Mouse (Mus musculus): ENCODE data around the gene Cracr2b.
"Not testable (repeated sequence)": the region's sequence is repeated elsewhere in the genome, so short reads cannot be mapped to it uniquely, and the experiment has no call there.

Cracr2b gene

DNA sequence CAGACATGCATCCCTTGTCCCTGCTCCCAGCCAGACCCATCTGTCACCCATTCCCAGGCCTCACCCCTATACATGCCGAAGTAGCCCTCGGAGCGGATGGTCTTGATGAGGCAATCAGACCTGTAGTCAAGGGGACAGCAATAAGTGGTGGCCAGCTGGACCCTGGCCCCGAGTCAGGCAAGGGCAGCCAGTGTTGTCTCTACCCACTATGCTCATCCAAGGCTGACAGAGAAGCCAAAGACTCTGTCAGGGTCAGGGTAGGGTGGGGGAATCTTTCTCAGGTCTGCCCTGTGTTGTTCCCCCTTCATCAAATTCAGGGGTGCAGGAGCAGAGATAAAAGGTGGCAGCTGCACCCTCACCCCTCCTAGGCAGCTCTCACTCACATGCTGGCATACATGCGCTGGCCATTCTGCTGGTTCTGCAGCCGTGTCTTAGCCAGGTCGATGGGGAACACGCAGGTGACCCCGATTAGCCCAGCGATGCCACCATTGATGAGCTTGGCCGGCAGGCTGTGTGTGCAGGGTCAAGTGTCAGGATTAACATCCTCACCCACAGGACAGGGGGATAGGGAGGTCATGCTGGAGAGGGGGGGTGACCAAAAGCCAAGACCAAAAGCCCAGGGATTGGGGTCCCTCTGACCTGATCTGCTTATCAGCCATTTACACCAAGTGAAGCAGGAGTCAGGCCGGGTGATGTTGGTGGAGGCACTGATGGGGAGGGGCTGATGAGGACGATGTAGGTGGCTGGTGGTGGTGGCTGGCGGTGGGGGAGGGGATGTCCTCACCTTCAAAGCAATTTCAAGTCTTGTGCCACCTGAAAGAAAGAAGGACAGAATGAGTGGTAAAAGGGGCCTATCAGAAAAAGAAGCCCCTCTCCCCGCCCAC is 27.1 kb upstream of the Cracr2b start:
- DNase-seq, result peak; percentile 66

DNA sequence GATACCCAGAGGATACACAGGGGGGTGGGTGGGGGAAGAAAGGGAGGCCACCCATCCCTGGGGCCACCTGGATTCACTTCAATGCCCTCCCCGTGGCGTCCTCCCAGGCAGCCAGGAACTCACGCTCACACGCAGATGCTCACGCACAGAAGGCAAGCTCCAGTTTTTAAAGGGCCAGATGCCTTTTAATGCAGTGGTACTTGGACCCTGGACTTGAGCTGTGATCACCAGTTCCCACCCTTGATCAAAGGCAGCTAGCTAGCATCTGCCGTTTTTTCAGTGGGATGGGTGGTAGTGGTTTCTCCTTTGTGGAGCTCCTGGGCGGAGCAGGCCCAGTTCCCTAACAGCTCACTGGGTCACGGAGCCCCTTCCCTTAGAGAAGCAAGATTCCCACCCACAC is 26.4 kb upstream of the Cracr2b start:
- DNase-seq, result peak; percentile 80

DNA sequence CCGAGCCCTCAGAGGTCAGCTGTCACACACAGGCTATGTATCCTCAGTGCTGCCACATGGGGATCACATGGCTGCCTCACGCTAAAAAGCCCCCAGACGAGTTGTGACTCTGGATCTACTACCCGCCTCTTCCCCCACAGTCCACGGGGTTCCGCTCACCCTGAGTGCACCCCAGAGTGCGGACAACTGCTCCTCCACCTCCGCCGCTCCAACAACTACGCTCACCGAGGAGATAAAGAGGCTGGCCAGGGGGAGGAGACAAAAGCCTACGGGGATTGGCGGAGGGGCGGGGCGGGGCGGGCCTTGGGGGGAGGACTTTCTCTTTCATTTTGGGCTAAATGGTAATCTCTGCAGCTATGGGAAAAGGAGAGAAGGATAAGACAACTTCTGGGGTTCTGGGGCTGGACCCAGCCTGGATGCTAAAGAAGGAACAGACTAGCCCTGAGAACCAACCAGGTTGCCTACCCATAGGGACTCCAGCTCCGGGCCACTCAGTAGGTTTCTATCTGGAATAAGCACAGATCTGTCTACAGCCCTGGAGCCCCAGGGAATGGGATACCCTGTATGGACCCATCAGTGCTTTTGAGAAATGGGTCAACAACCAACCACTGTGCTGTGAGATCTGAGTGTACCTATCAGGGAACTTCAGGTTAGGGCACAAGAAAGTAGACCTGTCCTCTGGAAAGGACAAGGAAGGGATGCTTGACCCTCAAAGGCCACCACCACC is 25.6 kb upstream of the Cracr2b start:
- peak; percentile 73 for DNase-seq

DNA sequence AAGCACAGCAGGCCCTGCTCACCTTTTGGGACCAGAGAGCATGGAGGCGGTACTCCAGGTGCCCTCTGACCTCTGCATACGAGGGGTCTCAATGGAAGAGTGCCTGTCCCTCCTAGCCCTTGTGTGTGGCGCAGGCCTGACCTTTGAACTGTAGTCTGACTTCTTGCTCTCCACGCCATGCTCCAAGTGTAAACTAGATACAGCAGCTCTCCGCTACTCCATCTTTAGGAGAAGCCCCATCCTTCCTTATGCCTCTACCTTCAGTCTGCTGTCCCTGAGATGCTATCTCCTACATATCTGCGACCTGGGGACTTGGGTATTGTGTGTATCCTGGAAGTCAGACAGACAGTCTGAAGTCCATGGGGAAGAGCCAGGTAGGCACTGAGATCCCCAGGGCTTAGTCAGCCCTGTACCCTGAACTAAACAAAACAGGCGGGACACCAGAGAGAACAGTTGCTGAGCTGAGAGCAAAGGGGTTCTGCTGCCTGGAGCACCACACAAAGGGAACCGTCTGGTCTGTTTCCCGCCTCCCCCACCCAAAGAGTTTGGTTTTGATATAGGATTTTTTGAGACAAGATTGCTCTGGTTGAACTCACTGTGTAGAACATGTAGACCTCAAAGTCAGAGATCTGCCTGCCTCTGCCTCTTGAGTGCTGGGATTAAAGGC is 24.9 kb upstream of the Cracr2b start:
- peak; percentile 50 for DNase-seq

DNA sequence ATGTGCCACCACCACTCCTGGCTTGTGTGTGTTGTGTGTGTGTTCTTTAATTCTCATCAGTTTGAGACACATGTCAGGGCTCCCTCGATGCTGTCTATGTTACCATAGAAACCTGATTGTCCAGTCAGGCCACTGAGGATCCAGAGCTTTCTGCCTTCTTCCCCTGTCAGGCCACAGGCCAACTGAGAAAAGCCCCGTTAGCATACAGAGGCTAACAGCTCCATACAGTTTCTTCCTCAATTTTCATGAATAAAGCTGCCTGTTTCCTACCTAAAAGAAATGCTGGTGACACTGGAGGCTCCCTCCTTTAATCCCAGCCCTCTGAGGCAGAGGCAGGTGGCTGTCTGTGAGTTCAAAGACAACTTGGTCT is 24.4 kb upstream of the Cracr2b start:
- DNase-seq, result no peak

DNA sequence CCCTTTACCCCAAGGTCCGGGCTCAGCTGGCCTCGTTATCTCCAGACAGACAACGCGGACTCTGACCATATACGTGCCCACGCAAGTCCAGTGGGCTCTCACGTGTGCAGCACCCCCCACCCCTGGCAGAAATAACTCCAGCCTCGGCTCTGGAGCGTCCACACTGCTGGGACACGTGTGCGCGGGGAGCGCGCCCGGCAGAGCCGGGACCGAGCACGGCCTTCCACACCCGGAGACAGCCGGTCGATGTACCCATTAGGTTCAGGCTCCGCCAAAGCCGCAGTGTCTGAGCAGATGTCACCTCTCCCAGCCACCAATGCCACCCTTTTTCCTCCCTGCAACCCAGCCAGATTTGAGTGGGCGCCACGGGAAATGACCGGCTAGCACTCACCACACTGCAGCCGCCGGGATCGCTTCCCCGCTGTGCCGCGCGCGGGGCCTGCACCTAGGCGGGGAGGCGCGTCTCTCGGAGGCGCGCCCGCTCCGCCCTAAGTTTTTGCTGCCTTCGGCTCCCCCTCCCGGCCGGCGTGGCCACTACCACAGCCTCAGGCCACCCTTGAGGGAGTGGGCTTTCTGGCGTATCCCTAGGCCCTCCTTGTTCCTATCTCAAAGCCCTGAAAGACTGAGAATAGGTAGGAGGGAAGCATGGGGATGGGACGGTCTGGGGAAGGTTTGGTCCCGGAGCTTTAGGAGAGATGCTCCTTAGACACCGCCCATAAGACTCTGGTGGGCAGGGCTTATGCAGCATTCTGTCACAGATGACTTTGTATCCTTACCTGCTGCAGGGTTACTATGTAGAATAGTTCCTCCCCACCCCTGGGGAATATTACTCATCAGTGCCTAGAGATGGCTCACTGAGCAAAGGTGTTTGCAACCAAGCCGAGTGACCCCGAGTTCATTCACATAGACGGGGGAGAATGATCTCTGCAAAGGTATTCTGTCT is 23.4 kb upstream of the Cracr2b start, which contains the start of gene Slc25a22:
Gene Slc25a22, minus strand, starts transcription at position 715 of the 943 bp plus-strand sequence.
- peak; percentile 83 for DNase-seq

DNA sequence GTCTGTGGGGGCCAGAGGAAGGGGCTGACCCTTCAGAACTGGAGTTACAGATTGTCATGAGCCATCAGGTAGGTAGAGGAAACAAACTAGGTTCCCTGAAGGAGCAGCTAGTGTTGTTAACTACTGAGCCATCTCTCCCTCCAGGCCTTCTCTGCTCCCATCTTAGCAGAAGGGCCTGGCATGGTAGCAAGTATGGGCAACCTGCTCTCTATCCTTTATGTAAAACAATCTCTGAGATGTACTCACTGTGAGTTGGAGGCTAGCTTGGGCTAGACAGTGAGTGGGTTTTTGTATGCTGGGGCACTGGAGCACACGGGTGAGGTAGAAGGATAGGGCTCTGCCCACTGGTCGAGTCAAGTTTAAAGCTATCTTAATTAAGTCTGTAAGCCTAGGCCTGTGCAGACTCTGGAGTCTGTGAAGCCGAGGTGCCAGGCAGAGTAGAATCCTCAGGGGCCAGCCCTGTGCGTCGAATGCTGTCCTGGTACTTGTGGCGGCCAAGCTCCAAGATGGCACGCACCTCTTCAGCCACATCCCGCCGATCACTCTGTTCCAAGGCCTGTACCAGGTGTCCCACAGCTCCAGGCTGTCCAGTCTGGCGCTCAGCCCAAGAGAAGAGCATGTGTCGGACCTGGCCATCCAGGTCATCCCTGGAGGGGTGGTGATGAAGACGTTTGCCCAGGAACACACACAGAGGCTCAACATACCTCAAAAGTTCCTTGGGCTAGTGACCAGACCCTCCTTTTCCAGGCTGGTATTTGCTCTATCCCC is 22.5 kb upstream of the Cracr2b start:
- DNase-seq, result peak; percentile 86

DNA sequence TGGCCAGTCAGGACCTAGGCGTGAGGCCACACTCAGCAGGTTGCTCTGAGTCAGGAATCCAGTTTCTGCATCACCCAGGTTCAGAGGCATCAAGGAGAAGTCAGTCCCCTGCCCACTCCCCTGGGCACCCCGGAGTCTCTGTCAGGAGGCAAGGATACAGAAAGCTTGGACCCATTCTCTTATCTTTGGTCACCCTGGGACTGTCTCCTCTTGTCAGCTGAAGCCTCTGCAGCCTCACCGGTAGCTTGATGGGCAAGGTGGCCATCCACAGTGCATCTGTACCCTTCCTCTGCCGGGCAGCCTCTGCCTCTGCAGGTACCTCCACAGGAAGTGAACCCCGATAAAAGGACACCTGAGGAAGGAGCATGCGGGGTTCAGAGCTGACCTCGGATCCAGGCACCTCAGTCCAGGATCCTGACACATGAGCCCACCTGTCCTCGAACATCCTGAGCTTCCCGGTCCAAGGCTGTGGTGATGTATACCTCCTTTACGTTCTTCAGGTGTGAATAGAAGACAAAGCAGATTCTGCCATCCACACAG is 21.7 kb upstream of the Cracr2b start:
- peak; percentile 44 for DNase-seq

DNA sequence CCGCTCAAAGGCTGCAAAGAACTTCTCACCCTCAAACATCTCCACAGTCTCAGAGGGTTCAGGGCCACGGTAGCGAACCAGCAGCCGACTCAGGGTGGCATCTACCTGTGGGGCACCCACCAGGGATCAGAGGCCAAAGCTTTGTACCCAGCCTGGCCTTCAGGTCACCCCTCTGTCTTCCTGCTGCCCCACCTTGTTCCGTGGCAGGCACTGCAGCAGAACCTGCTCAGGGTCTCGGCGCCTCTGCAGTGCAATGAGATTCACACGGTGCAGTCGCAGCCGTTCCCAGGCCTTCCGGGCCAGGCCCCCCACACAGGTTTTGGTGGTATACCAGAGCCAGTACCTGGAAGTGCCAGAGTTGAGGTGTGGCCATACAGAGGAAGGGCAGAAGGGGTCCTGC is 21.1 kb upstream of the Cracr2b start:
- peak; percentile 41 for DNase-seq

DNA sequence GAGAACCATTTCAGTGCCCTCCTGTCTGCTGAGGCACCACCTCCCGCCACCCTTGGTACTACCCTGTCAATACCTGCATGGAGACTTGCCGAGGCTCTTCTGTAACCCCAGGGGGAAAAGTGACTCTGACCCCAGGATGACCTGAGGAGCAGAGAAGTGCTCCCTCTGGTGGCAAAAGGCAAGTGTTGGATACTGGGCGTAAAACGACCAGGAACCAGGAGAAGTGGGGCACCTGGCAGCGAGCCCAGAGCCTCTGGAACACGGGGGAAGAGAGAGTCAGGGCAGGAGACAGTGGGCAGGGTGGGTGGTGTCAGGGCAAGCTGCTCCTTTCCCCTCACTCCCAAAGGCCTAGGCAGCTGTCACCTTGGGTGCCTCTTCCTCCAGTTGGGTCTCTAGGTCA is 20.3 kb upstream of the Cracr2b start:
- peak; percentile 67 for DNase-seq

DNA sequence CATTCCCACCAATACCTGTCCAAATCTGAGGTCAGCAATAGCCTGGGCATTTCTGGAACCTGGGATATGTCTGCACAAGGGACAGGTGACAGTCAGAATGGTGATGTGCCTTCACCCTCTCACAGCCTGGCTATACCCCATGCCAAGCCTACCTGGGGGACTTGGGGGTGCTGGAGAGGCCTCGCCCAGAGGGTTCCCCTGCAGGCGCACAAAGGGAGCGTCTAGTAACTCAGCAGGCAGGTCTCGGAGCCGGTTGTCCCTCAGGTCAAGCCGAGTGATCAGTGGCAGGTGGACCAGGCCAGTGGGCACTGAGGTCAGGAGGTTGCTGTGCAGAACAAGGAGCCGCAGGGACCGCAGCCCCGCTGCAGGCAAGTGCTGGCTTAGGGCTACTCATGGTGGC is 19.4 kb upstream of the Cracr2b start:
- DNase-seq, result peak; percentile 39

DNA sequence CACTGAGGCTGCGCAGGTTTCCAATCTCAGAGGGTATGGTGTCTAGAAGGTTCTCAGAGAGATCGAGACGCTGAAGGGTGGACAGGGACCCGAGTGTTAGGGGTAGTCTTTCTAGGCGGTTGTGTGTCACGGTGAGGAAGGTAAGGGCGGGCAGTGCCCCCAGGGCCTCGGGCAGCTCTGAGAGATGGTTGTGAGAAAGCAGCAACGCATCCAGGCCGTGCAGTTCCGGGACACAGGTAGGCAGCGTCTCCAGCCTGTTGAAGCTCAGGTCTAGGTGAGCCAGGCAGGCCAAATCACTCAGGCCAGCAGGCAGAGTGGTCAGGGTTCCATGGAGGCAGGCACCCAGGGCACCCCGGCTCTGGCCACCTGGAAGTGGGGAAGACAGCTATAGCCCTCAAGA is 18.7 kb upstream of the Cracr2b start:
- peak; percentile 26 for DNase-seq

DNA sequence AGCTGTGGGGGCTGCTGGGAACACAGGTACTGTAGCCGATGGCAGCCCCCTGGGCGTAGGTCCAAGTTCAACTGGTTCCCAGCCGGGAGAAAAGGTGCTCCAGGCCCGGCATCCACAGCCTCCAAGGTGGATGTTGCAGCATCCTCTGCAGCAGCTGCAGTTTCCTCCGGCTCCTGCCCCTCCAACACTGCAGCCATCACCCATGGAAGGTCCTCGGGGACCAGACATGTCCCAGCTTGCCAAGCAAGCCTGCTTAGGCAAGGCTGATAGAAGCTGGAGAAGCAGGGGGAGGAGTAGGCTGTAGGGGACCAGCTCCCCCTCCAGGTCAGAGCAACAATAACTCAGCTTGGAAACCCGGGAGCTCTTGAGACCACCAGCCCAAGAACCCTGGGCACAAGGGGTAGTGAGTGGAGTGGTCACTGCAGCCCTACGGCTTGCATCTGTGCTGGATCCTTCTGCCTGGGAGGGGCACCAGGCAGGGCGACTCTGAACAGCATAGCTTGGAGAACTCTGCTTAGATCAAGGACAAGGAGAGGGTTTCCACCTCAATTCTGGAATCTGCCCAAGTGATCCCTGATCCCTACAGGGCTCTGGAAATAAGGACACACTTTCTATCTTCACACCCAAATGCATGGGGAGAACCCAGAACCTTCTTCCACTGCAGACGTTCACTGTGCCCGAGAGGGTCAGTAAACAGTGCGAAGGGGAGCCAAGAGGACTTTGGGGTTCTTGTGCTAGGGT is 17.6 kb upstream of the Cracr2b start:
- DNase-seq, result peak; percentile 39

DNA sequence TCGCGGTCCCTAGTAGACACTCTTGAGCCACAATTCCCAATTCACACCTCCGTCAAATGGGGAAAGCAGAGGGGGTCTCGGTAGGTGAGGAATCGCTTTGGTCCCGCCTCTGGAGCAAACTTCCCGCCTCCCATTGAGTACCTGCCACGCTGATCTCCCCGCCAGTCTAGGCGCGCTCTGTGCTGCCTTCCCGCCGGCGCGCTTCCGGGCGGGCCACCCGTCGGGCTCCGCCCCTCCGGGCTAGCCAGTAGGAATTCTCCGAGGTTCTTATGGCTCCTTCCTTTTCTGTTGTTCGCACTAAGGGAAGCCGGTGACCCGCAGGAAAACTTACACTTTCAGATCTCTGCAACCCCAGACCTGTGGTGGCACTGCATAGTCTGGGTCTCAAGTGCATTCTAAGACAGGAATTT is 17.1 kb upstream of the Cracr2b start, which contains the start of gene Pidd1:
Gene Pidd1, minus strand, starts transcription at position 198 of the 410 bp plus-strand sequence.
- peak; percentile 20 for DNase-seq

DNA sequence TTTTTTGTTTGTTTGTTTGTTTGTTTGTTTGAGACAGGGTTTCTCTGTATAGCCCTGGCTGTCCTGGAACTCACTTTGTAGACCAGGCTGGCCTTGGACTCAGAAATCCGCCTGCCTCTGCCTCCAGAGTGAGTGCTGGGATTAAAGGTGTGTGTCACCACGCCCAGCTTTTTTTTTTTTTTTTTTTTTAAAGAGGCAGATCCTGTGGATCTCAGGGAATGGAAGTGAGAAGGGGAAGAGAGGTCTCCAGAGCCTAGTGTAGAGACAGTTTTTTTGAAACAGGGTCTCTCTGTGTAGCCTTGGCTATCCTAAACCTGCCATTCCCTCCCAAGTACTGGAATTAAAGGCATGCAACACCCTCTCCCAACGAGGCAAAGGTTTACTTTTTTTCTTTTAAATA is 14.5 kb upstream of the Cracr2b start:
- not testable (repeated sequence) for DNase-seq

DNA sequence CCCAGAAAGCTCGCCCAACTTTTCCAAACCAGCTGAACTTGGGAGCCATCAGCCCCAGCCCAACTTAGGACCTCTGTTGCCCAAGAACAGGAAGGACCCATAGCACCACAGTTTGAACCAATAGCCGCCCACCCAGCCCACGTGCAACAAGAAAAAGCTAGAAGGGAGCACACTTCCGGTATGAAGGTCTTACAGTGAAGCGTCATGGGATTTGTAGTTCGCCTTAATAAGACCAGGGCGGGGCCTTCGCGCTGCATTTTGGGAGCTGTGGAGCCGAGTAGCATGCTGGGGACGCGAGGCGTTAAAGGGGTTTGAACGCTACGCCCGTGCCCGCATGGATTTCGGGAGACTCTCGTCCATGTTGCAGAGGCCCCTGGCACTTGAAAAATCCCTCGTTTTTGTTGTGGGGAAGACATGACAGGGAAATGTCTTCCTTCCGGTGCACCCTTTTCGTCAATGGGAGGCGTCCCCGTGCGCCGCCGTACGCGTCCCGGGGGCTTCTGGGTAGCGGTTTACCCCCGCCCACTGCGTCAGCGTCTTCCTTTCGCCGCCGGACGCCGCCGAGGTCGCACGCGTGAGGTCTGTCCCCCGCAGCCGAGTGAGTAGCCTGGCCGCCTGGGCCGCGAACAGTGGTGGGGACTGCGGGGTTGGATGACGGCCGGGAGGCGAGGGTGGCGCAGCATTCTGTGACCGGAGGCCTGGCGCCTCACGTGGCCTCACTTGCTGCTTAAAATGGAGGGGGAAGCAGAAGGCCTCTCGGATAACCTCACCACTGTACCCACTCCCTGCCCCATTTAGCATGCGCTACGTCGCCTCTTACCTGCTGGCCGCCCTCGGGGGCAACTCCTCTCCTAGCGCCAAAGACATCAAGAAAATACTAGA is 13.5 kb upstream of the Cracr2b start, which contains the start of gene Rplp2:
Gene Rplp2, plus strand, starts transcription at position 261 of the 882 bp plus-strand sequence.
- peak; percentile 91 for DNase-seq

DNA sequence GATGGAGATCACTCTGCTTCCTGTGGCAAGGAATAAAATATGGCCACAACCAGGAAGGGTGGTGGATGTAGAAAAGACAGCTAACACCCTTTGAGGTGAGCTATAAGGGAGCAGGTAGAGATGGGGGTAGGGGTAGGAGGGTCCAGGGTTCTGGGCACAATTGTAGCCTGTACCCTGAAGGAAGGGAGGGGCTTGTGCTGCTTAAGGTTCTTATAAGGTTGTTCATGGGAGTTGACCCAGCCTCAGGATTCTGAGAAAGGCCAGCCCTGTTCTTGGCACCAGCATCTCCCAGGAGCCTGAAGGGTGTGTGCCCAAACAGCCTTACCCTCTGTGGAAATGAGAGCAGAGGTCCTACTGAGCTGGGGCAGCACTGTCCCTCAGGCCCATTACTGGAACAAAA is 9.0 kb upstream of the Cracr2b start:
- DNase-seq, result no peak

DNA sequence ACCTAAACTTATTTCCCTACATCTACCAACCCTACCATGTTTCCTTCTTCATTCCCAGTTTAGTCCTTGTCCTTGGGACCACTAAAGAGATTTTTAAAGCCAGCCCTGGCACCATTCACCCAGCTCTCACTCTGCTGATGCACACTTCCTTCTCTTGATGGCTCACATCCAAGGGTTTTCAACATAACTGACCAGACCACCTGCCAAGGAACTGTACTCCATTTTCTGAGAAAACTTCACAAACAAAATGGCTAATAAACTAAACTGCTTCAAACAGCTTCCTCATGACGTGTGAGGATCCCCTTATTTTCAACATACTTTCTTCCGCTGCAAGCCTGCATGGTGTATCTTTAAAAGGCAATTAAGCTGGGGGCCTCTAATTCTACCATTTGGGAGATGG is 7.3 kb upstream of the Cracr2b start:
- DNase-seq, result no peak

DNA sequence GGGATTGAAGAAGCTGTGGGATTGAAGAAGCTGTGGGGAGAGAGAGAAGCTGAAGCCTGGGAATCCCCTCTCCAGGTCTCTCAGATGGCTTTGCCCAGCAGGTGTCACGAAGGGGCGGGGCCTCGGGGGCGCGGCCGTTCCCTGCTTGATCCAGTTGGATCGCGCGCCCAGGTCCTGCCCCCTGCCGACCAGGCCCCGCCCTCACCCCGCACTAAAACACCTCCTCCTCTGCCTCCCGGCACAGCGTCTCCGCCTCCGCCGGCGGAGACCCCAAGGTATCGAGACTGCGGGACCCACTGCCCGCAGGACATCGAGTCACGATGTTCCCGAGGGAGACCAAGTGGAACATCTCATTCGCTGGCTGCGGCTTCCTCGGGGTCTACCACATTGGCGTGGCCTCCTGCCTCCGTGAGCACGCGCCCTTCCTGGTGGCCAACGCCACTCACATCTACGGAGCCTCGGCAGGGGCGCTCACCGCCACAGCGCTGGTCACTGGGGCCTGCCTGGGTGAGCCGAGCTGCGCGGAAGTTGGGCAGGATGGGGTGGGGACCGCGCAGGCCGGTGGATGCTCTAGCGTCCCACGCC is 5.8 kb upstream of the Cracr2b start, which contains the start of gene Pnpla2:
Gene Pnpla2, plus strand, starts transcription at position 232 of the 585 bp plus-strand sequence.
- DNase-seq, result peak; percentile 88

All from cerebellum, adult 11 months (tissue).